Mouse (Mus musculus) left cerebral cortex, adult 18-20 months (tissue): ENCODE measurements at regions not wholly inside any gene's neighbourhood (a gene's known extent, or its start where the extent isn't known, plus 50 kb on each side); places are given as distances from the start of the nearest gene placed in this dataset.

ENCODE experiments used
- DNase-seq, 2 experiments: peaks; one replicate each; pipeline ENCODE4 v3.0.0; 2021 to 2022; ENCODE audit warnings: low spot score in 2 of 2, mixed read lengths in 1 of 2

GRCm38 (mm10) chr6:79335131-79335530 lies 482.6 kb upstream of the Gm20594 start:
- DNase-seq, result peak in 1 of 2 experiments; percentile 1
